Mouse (Mus musculus): ENCODE data around the gene Gm9958.

Gm9958 gene

DNA sequence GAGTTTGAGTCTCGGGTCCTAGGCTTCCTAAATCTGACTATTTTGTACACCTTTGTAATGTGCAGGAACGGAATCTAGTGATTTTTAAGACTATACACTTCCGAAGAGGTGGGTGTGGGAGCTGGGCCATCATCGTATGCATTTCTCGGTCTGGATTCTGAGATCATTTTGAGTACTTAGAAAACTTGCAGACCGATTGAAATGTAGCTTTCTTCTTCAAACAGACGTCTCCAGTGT lies at the start of gene Gm9958:
Gene Gm9958, plus strand, starts transcription at position 138 of the 237 bp plus-strand sequence.
- DNase-seq (ENCODE audit: low spot score): no peak

DNA sequence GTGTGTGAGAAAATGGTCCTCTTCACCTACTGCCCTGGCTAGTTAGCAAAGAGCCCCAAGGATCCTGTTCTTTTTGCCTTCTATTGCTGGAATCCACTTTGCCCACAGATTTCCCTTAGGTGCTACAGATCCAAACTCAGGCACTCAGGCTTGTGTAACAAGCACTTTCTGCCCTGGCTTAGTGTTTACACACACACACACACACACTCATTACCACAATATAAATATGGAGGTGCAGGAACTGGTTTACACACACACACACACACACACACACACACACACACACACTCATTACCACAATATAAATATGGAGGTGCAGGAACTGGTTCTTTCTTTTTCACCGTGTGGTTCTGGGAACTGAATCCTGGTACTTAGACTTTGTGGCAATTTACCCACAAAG lies 35.9 kb upstream of the Gm9958 start:
- DNase-seq (ENCODE audit: low spot score): no peak

DNA sequence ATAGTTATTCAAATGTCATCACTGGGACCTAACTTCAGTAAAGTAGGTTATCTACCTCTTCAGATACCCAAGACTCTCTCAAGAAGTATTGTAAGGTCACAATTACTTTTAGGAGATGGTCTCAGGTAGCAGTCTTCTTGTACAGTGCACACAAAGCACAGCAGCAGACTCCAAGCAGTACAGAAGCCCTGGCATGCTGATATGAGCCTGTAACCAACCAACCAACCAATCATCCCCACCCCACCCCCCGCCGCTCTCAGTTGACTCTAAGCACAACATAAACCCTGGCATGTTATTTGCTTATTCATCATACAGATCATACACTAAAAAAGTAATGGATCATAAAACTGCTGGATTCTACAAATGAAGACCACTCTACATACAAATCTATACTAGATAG lies 34.5 kb upstream of the Gm9958 start:
- no peak for DNase-seq (ENCODE audit: low spot score)

DNA sequence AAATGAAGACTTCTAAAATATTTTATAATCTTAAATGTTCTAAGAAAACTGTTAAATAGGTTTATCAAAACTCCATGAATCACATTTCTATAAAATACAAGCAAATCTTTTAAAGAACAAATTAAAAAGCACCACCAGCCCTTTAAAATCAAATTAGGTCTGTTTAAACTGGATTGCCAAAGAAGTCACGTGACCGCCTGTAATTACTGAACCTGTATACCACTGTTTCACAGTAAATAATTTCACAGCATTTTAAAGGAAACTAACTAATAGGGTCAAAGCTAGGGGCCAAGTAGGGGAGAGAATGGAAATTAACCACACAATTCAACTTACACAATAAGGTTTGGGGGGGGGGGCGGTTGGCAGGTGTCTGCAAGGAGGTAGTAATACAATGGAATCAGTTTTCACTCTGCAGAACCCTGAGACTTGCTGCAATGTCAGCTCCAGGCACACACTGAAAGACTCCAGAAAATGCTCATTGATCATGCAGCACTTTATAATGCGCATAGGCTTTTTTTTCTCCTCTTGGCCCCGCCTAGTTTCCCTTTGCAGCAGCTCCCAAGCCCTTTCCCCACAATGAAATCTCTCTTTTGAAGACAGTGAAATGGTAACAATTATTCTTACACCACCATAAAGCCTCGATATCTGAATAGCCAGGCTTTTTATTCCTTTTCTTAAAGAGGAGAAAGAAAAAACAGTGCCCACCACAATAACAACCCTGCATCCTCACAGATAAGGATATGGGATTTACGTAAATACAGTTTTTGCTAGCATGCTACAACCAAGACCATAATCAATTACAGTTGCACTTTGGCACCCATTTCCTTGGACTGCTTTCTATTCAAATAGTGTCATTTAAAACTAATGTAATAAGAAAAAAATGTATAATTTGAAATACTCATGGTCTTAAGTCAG lies 28.6 kb upstream of the Gm9958 start:
- DNase-seq (ENCODE audit: low spot score): no peak

DNA sequence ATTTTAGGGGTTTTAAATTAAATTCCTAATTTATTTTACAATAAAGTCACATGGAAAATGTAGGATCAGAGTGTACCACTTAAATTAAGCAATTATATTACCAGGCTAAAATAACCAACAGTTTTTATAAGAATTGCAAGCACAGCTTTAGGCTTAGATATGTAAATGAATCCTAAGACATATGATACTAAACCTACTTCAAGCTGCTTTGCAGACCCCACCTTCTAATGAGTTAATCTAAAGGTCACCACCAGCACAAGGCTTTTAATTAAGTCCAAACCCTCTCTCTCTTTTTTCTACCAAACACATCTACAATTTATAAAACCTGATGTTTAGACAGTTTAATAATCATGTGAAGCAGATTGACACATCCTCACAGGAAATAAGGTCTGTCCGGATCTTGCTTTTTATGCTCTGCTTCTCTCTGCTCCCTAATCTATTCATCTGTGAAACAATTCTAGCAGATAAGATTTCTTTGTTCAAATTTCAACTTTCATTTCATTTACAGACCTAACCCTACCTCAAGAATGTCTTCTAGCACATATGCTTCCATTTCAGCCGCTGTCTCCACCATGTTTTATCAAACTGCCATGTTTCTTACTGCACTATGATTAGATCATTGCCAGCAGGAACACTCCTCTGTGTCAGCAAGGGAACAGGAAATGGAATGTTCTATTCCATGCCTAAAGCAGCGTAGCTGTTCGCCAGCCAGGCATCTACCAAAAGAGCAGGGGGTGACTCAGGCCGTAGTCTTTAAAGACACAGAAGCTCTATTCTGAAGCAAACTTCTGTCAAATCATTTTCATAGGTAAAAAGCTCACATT lies 27.7 kb upstream of the Gm9958 start:
- peak; percentile 11 for DNase-seq (ENCODE audit: low spot score)

DNA sequence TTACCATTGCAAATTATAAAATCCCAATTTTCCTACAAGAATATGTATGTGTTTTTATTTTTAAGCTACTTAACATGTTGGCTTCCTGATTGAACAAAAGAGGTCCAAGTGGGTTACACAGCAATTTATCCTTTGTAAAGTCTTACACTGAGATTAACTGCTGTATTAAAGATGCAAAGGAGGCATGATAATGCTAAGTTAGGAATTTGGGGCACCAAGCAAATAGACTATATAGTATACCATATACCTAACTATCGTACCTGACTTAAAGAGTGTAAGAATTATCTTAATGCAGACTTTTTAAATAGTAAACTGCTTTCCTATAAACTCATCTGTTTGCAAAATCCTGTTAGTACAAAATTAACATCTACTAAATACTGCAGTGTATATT lies 27.1 kb upstream of the Gm9958 start:
- no peak for DNase-seq (ENCODE audit: low spot score)

DNA sequence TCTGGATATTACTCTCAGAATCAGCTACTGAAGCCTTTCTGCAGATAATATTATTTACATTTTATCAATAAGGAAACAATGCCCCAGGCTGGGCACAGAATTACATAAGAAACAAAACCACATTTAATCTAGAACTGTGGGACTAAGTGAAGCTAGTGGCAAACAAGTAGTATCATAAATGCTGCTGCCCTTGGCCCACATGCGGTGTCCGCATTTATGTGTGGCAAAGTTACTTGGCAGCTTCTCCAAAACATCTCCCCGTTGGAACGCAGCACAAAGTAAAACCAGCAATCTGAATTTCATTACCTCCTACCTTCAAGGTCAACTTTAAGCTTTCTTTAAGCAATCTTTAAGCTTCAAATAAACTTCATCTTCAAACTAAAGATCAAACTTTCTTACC lies 26.2 kb upstream of the Gm9958 start:
- no peak for DNase-seq (ENCODE audit: low spot score)

DNA sequence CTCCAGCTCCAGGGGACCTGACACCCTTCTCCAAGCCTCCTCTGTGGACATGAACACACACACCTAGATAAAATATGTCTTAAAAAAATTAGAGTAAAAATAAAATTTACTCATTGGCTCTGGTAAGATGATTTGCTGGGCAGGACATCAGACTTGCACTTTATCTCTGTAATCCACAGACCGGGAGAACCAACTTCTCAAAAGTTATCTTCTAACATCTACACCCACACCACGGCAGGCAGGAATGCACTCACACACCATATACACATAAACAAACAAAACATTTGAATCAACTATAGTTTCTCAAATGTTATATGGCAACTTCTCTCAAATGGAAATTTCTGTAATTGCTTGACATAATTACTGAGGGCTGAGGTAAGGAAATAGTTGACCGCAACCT lies 20.1 kb upstream of the Gm9958 start:
- DNase-seq (ENCODE audit: low spot score): no peak

DNA sequence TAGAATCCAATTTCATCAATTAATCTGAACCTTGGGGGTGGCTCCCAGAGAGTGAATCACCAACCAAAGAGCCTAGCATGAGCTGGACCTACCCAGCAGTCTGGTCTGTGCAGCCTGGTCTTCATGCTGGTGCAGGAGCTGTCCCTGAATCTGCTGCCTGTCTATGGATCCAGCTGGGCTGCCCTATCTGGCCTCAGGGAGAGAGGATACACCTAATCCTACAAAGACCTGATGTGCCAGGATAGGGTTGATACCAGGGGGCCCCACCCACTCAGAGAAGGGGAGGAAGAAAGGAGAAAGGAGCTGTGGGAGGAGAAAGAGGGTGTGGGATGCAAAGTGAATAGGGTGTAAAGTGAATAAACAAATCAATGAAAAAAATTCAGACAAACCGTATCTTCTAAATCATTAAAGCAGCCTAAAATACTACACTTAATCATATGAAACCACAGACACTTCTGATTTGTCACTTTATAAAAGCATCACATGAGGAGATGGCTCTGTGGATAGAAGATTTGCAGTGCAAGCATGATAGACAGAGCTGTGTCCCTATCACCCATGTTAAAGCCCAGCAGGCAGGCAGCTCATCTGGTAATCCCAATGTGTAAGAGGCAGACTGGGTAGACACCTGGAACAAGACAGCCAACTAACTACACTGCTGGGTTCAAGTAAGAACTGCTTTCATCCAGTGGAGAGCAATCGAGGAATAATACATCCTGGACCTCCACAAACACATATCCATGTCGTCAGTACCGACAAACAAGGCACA lies 13.3 kb upstream of the Gm9958 start:
- no peak for DNase-seq (ENCODE audit: low spot score)

DNA sequence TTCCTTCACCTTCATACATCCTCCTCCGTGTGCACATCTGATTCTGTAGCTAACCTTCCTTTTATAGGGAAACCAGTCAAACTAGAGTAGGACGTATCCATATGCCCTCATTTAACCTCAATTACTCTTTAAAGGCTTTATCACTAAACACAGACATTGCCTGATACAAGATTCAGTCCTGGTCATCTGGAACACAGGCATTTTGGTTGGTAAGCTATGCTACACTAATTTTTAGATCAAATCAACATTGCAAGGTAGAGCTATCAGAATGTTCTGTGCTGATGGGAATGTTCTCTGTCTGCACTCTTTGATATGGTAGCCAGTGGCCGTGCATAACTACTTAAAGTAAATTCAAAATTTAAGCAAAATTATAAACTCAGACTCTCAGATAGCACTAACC lies 11.2 kb upstream of the Gm9958 start:
- DNase-seq (ENCODE audit: low spot score): no peak

DNA sequence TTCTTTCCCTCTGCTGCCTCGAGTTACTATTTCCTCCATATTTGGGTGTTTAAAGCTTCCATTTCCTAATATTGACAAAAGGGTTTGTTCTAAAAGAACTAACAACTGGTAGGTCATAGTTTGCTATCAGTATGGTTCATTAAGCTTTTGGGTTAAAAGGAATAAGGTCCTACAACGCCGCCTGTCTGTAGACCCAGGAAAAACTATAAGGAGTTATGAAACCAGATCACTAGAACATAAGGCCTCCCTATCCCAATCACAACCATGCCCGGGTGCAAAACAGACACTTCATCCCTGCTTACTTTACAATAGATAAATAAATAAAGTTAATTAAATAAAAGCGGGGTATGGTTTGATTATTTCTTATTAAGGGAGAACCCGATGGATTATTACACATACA lies 2.5 kb upstream of the Gm9958 start:
- DNase-seq (ENCODE audit: low spot score): peak; percentile 46

DNA sequence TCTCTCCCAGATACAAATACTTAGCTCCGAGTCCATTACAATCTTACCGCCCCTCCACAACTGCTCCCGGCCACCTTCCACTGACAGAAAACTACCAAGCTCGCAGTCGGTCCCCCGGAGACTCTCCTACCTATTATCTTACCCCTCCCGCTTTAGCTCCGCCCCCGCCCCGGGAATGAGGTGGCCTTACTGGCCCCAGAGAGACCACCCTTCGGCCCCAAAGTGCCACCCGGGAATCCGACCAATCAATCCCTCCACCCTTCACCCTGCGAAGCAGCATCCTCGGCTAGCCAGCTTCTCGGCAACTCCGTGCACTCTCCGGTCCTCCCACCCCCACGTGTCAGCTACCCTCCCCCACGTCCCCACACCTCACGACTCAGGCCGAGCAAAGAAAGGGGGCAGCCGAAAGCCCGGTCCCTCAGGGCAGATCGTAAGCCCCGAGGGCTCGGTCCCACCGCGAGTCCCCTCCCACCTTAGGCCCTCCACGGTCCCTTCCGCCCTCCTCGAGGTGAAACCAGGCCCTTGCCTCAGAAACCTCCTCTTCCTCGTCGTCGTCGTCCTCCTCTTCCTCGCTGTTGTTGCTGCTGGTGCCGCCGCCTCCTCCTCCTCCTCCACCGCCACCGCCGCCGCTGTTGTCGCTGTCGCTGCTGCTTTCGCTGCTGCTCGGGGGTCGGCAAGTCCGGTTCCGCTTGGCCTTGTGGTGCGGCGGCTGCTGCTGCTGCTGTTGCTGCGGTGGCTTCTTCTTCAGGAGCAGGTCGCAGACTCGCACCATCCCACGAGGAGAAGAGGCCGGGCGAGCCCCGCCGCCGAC lies 1.7 kb upstream of the Gm9958 start:
- peak; percentile 25 for DNase-seq (ENCODE audit: low spot score)

DNA sequence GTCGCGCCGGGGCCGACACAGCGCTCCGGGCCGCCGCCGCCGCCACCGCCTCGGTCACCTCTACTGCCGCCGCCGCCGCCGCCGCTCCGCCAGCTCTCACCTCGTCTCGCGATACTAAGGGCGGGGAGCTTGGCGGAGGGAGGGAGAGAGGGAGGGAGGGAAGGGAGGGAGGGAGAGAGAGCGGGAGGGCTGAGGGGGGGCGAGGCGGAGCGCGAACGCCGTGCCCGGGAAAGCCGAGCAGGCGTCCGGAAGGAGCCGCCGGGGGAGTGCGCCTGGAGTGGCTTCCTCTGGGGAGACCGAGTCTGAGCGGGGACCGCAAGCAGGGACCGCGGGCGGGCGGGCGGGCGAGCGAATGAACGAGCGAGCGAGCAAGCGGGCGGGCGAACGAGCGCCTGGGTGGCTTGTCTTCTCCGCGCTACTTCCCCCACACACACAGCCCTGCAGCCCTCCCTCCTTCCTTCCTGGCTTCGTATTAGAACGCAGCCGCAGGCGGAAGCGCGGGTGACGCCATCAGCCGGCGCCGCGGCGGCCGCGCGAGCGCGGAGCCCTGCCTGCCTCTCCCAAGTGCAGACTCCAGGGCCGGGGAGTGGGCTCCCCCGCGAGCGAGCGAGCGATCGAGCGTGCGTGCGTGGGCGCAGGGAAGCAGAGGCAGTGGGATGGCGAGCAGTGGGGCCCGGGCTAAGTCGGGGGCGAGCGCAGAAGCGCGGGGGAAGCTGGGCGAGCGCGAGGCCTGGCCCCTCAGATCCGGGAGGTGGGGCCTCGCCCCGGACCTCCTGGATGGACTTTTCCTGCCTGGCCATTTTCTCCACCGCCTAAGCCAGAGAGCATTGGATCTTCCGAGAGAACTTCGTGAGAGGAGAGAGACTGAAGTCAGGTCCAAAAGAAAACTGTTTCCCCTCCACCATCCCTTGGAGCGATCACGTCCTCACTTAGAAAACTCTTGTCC lies 610 bp upstream of the Gm9958 start, which contains the start of gene Ankrd17:
Gene Ankrd17, minus strand, starts transcription at position 457 of the 946 bp plus-strand sequence.
- DNase-seq (ENCODE audit: low spot score): peak; percentile 87

DNA sequence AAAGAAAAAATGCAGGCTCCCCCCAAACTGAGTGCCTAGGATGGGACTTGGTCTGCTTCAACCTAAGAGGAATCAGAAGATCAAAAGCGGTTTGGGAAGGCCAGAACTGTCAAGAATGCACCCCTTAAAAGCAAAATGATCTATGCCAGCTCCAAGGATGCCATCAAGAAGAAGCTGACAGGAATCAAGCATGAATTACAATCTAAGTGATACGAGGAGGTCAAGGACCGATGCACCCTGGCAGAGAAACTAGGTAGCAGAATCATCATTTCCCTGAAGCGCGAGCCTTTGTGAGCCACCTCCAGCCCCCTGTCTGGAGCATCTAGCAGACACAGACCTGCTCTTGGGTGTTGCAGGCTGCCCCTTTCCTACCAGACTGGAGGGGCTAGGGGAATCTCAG lies 3.4 kb downstream of the Gm9958 start:
- no peak for DNase-seq (ENCODE audit: low spot score)

DNA sequence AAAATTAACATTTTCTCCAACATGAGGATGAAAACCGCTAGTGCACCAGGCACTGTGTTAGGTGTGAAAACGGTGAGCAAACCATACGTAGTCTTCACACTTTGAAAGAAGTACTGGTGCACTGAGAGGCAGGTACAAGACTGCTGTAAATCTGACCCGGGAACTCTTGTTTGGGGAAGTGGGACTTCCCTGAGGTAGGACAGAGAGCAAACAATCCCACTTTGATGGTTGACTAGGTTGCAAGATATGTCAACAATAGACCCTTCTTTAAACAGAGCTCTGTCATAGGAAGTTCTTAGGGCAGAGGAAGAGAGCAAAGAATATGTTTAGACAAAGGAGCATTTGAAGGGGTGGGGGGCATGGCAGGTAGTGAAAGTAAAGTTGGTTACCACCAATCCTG lies 6.7 kb downstream of the Gm9958 start:
- no peak for DNase-seq (ENCODE audit: low spot score)

DNA sequence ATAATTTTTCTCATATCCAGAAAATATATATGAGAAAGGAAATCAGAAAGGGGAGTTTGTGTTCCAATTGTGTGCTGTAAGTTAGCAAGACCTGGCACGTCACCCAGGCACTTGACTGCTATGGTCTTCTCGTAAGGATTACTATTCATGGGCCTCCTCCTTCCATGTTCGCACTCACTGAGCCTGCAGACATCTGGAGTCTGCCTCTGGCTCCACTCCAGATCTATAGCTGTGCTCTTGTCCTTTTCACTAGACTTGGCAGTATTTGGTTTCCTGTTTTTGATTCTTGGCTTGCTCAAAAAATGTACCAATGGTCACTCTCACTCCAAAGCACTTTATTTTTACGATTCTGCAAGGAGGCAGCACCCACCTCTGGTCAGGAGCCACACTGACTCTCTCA lies 14.5 kb downstream of the Gm9958 start:
- DNase-seq (ENCODE audit: low spot score): no peak

DNA sequence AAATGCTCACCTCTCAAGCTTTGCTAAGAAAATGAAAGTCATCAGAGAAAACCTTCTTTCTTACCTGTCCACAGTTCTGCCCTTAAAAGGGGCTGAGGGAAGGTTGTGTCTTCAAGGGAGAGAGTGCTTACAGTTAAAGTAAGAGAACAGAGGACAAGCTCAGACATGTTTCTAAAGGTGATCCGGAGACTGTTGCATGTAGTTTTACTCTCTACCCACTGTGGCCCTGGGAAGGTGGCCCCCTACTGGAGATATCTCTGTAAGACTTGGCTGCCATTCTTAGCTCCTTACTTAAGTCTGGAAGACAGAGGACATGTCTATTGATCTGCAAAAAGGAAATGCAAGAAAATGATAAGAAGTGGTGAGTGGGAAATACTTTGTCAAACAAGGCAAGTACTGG lies 16.1 kb downstream of the Gm9958 start:
- DNase-seq (ENCODE audit: low spot score): no peak

DNA sequence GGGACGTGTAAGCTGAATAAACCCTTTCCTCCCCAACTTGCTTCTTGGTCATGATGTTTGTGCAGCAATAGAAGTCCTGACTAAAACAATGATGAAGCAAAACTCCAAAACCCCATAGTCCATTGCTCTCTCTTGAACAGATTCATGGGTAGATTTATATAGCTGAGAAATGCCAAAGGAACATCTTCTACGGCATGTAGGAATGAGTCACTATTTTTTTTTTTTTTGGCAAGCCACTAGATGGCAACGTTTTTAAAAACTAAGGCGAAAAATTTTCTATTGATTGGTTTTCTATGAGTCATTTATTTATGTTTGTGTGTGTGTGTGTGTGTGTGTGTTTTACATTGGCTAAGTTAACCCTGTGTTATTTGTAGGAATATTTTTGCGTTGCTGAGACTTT lies 26.8 kb downstream of the Gm9958 start:
- no peak for DNase-seq (ENCODE audit: low spot score)

DNA sequence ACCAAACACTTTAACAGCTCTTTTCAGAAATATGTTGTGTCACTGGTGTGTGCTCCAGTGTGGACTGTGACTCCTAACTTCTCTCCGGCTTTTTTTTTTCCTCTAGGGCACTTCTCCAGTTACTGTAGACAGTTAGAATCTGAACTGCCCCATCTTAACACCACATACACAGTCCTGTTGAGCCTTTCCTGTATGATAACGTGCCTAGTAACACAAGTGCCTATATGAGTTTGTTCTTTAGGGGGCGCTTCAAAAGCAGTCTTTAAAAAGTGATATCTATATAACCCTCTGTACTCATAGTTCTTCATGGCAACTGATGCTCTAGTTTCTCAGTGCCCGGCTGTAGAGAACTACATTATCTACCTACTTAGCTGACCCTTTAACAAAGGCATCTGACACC lies 27.3 kb downstream of the Gm9958 start:
- no peak for DNase-seq (ENCODE audit: low spot score)

DNA sequence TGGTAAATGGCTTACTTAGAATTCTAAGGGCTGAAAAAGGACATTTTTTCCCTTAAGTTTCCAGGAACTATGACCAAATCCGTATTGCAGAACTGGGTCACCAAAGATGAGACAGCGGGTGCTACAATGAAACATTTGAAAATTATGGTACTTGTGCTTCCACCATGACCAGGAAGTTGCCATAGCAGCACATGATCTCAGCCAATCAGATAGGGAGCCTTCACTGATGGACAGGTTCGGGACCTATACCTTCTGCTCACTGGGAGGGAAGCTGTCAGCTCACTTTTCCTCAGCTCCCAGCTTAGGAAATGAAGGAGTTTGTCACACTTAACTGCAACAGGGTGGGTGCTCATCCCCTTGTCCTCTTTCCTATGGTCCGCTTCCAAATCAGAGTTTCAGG lies 29.8 kb downstream of the Gm9958 start:
- no peak for DNase-seq (ENCODE audit: low spot score)

DNA sequence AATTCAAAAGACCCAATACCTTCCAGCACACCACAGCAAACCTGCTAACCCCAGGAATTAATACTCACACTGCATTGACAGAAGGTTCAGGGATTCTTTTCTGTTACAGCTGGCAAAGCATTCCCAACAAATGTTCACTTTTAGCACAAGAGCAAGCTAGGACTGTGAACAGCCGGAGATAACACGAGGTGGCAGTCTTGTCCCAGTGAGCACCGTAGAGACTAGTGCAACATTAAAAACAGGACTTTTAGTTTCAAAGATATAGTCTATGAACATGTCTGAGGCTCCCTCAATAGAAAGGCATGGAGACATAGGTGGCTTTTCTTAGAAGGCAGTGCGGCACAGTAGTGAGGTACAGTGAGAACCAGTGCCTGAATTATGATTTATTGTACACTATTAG lies 38.2 kb downstream of the Gm9958 start:
- DNase-seq (ENCODE audit: low spot score): peak; percentile 21

Measured in ovary, postnatal 14 days (tissue).